Mouse (Mus musculus) mesoderm, embryonic 11.5 days (tissue): ENCODE measurements around the gene Ecpas.
A peak's percentile ranks its signal among the peaks of the same experiment; 100 is the strongest.

Experiments
- DNase-seq: peaks from one replicate; pipeline ENCODE4 v3.0.0-alpha.2; 2012; ENCODE audit warnings: low read depth, low spot score

Gene Ecpas

DNA sequence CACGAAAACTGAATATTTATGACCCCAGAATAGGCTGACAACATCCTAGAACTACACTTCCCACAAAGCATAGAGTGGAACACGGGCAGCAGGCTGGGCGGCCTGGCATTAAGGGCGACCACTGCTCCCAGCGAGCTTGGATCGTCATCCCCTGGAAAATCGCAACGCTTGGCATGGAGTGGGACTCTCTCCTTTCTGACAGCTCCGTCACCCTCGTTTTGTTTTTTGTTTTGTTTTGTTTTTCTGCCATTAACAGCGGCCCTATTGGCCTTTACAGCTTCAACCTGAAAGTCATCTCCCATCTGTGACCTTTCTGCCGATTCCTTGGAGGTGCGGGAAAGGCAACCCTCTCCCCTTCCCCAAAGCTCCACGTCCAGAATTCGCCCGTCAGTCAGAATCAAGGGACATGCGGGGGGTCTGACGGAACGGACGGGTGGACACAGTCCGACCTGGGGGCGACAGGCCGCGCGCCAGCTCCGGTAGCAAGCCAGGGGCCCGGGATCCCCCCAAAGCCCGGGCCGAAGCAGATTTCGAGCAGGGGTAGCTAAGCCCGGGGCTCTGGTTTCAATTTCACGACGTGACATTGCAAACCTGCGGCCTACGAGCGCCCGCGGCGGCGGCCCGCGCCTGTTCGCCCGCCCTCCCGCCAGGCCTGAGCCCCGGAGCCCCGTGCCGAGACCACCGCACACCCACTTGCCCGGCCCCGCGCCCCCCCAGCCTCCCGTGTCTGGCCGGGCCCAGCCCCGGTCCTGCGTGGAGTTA, 1.3 kb downstream of the Ecpas start:
- peak; percentile 61 for DNase-seq

- DNase-seq = no peak
These were observed 2.1 kb downstream of the Ecpas start for GRCm38 (mm10) chr4:58910175-58911068.

DNA sequence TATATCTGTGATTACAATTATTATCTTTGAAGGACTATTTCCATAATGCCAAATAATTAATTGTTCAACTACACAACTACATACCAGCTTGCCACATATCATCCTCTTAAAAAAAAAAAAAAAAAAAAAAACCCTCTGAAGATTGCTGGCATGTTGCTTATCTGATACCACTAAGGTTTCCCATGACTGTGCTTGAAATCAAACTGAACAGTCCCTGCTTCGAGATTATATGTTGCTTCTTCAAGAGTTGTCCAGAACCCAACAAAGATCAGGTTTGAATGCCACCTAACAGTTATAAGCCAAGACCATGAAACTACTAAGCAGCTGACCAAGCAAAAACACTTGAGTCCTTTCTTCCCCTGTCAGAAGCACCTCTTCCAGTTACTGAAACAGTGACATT, 5.1 kb downstream of the Ecpas start:
- DNase-seq = no peak

DNA sequence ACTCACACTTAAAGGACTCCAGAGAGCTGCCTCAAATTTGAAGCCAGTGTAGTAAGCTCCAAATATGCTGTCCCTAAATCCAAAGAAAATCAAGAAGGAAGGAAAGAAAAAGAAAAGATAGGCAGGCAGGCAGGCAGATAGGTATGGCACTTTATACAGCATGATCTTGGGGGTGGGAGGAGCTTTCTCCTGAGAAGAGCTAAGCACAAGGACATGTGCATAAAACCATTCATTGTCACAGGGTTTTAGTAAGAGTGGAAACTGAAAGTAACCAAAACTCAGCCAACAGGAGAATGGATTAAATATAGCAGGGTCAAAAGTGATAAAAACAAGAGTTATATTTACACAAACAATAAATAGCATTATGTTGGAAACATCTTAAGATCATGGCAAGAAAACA, 14.2 kb downstream of the Ecpas start:
- DNase-seq = no peak

DNA sequence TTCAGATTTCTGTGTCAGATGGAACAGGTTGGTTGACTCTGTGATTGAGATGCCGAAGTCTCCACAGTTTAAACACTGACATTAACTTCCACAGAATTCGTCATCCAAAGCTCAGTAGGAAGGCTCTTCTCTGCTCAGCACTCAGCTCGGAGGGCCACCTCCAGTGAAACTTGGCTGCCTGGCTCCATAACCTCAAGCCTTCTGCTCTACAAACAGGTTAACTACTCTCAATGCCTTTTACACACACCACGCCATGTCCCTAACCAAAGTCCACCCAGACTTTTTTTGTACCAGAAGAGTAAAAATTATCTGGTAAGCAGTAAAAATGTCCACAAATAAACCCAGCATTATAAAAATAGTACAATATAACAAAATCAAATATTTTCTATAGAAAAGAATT, 15.1 kb downstream of the Ecpas start:
- no peak for DNase-seq

- DNase-seq = no peak
These were observed 18.1 kb downstream of the Ecpas start for GRCm38 (mm10) chr4:58894399-58894798.

- no peak for DNase-seq
These were observed 22.3 kb downstream of the Ecpas start for GRCm38 (mm10) chr4:58890035-58890782.

GRCm38 (mm10) chr4:58888568-58888967, 24.0 kb downstream of the Ecpas start:
- no peak for DNase-seq

- no peak for DNase-seq
These were observed 24.9 kb downstream of the Ecpas start for GRCm38 (mm10) chr4:58887626-58888025.

DNA sequence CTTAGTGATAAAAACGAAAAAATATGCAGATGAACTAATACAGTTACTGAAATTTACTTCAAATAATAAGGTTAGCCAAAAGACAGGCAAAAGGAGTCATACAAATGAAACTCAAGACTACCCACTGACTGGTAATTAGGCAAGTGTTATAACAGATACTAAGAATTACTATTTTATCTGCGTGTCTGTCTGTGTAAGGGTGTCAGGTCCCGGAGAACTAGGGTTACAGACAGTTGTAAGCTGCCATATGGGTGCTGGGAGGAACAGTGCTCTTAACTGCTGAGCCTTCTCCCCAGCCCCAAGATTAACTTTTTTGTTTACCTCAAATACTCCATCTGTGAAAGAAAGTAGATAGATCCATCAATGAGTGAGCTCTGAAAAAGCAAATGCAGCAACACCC, 25.8 kb downstream of the Ecpas start:
- DNase-seq = no peak

GRCm38 (mm10) chr4:58885341-58885740, 27.2 kb downstream of the Ecpas start:
- no peak for DNase-seq

- DNase-seq = no peak
These were observed 28.7 kb downstream of the Ecpas start for GRCm38 (mm10) chr4:58883841-58884240.

GRCm38 (mm10) chr4:58874373-58874772, 38.2 kb downstream of the Ecpas start:
- no peak for DNase-seq

DNA sequence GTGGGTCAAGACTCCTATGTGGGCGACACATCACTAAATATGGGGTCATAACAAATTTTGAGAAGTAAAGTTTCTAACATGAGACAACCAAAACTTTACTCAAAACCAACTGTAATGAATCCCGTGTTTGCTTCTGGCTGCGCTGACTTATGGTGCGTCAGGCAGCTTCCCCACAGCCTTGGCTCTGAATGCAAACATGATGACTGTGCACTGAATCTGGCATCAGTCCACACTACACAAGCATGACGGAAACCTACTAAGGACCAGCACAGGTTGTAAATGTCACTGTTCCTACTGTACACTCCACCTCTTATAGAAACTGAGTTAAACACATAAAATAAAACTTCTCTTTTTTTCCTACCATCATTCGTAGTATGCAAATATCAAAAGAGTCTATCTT, 45.3 kb downstream of the Ecpas start:
- no peak for DNase-seq

- DNase-seq = no peak
These were observed 79.6 kb downstream of the Ecpas start for GRCm38 (mm10) chr4:58832908-58833307.

GRCm38 (mm10) chr4:58825921-58826320, 86.6 kb downstream of the Ecpas start:
- no peak for DNase-seq

- no peak for DNase-seq
These were observed 124.9 kb downstream of the Ecpas start, which contains the start of gene Olfr267 for GRCm38 (mm10) chr4:58787616-58788015. Gene Olfr267 (minus strand): TSS chr4:58787716.

- no peak for DNase-seq
These were observed 125.9 kb downstream of the Ecpas start for GRCm38 (mm10) chr4:58786659-58787058.

DNA sequence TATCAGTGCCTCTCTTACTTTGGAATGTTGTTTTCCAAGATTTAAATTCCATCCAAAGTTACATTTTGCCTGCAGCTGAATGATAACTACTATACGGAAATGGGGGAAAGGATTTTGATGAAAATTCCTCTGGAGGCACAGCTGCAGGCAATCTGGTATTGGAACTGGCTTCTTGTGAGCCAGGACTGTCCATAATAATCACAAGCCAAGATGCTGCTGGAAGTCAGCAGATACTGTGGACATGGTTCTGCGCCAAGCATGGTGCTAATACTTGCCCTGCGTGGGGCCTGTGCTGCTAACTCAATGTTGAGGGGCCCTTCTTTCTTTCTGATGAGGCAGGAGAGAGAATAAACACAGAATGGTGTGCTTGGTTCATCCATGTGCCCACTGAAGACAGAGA, 149.1 kb downstream of the Ecpas start:
- DNase-seq = no peak

GRCm38 (mm10) chr4:58749510-58749909, 163.0 kb downstream of the Ecpas start:
- DNase-seq = no peak

DNA sequence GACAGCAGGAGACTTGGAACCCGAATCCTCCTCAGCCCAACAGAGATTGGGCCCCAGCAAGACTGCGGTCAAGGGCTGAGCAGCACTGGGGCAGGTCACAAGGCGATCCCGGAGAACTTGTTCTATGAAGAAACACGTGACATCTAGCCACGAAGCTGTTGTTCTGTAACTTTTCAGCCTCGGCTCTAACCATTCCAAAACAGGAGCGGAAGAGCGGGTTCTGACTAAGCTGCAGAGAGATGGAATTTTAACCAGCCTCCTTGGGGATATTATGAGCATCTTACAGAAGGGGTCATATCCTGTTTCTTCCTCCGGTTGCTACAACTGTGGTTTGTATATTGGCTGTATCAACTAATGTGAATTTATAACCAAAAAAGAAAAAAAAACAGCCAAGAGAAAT, 163.4 kb downstream of the Ecpas start:
- DNase-seq = no peak
